Mouse (Mus musculus): Measurements from ENCODE around the gene Ramac.

The Ramac gene

DNA sequence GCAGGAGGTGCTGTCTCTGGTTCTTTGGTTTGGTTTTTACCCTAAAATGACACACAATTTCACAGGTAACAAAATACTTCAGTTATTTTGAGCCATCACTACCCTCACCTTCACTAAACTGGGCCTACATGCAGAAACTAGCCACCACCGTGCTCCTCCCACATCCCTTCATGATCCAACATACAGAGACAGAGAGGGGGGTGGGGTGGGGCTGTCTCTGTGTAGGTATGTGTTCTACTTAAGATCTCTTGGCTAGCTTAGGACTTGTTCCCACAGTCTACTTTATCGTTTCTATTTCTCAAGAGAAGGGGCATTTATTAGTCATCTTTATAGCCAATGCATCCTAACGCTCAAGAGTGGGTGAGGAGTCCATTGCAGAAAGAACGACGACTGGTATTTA is 25.8 kb downstream of the Ramac start:
- no peak for DNase-seq

DNA sequence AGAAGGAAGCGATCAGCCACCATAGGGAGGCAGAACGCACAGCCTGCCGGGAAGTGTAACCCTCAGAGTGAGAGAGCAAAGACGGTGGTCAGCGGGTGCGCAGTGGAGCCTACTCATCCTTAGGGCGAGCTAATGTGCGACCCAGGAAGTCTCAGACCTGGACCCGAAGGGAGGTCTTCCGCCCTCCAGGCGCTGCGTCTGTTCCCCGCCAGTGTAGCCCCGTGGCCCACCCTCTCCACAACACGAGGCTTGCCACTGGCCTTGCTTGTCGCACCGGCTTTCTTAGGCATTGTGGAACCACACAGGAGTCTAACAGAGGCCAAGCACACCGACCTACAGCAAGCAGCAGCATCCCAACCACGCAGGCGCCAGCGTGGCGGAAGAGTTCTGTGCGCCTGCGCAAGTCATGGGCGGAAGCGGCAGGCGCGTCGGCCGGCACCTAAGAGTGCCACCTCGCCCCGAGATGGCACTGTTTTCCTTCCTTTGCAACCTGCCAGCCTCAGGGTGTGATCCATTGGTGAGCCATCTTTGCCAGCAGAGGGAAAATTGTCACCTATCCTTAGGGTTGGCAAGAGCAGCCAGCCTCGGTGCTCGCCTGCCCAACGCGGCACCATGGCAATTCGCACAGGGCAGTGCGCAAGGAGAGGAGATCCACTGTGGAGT is 26.5 kb downstream of the Ramac start, which contains the start of gene 3110040N11Rik:
3110040N11Rik (minus strand) TSS at position 384 of the 663 bp plus-strand sequence.
- DNase-seq: peak; percentile 81 to 84

DNA sequence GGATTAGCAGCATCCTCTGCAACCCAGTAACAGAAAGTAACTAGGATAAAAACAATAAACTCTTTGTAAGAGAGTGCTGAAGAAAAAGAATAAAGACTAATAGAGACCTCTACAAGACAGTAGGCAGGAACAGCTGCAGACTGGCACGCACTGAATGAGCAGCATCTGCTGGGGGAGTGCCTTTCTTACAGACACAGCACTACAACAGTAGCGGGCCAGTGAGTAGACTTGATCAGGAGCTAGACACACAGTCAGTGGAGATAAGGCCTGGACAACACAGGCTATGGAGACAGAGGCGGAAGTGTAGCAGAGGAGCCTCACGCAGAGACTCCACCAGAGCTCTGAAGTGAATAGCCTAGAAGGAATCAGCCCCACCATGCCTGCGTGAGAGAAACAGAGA is 43.3 kb downstream of the Ramac start:
- no peak for DNase-seq

All from lung, adult 18-20 months (tissue).